Mouse (Mus musculus) layer of hippocampus, postnatal 36 days (tissue): Measurements from ENCODE around the gene Gbf1. TPM values are rescaled to one million over a fixed set of nuclear protein-coding genes. Genes with fewer than 3 reads are reported as not detected.

ENCODE experiments used
- DNase-seq, 2 experiments: peaks; one replicate each; pipeline ENCODE4 v3.0.0; 2022
- total RNA-seq, 2 experiments: library from RNA; stranded (reverse); gene quantifications; 2 replicates each; pipeline ENCODE4 v1.2.3; 2021

Gbf1 gene
- total RNA-seq, 2 experiments from 2014 or later, result 95.3 to 96.3 TPM

- no peak for DNase-seq
These were observed 179.0 kb downstream of the Gbf1 start for GRCm38 (mm10) chr19:46331326-46331725.

- no peak for DNase-seq
These were observed 179.6 kb downstream of the Gbf1 start for GRCm38 (mm10) chr19:46331936-46332335.

- peak in 1 of 2 experiments; percentile 6 for DNase-seq
These were observed 180.5 kb downstream of the Gbf1 start for GRCm38 (mm10) chr19:46332721-46333339.

GRCm38 (mm10) chr19:46333906-46334305 lies 181.6 kb downstream of the Gbf1 start:
- DNase-seq, result no peak

Other genes starting within 250 kb of the Gbf1 start
- gene Armh3, start 154.0 kb upstream of the Gbf1 start, total RNA-seq, result 10 to 100 TPM; 20.3 to 22.4 TPM
- 1 to 10 TPM; 5.7 to 7.3 TPM for gene Hps6, start 149.0 kb upstream of the Gbf1 start, total RNA-seq
- gene Pprc1, start 107.6 kb upstream of the Gbf1 start, total RNA-seq, result 10 to 100 TPM; 29.7 to 30.9 TPM
- 100 to 1,000 TPM; 107 to 114 TPM for gene Ldb1, start 107.3 kb upstream of the Gbf1 start, total RNA-seq
- 10 to 100 TPM; 46.3 to 49.3 TPM for gene Nolc1, start 76.6 kb upstream of the Gbf1 start, total RNA-seq
- not detected for gene Elovl3, start 20.6 kb upstream of the Gbf1 start, total RNA-seq
- not detected for gene Pitx3, start 4.2 kb upstream of the Gbf1 start, total RNA-seq
- gene Nfkb2, start 151.8 kb downstream of the Gbf1 start, total RNA-seq, result 1 to 10 TPM; 1.9 to 3.2 TPM
- 100 to 1,000 TPM; 731 to 733 TPM for gene Psd, start 174.6 kb downstream of the Gbf1 start, total RNA-seq
- 10 to 100 TPM; 28.3 to 33.6 TPM for gene Fbxl15, start 175.7 kb downstream of the Gbf1 start, total RNA-seq
- 100 to 1,000 TPM; 164 to 167 TPM for gene Cuedc2, start 186.2 kb downstream of the Gbf1 start, total RNA-seq
- 10 to 100 TPM; 28.2 to 30.3 TPM for gene Mfsd13a, start 188.6 kb downstream of the Gbf1 start, total RNA-seq
- gene 2310034G01Rik, start 197.8 kb downstream of the Gbf1 start, total RNA-seq, result 1 to 10 TPM; 1.1 to 1.2 TPM
- gene Actr1a, start 243.2 kb downstream of the Gbf1 start, total RNA-seq, result 100 to 1,000 TPM; 180 to 188 TPM
- gene Sufu, start 244.4 kb downstream of the Gbf1 start, total RNA-seq, result 10 to 100 TPM; 18.3 to 22.6 TPM